Mouse (Mus musculus) G1E (cell line): ENCODE measurements around the gene Epm2a. TPM values are rescaled to one million over a fixed set of nuclear protein-coding genes. Genes with fewer than 3 reads are reported as not detected.

ENCODE experiments used
- ATAC-seq: 2 replicates; pipeline ENCODE4 v1.8.0; 2016; ENCODE audit warnings: mild to moderate bottlenecking; ENCODE audit not compliant: insufficient number of reproducible peaks, poor library complexity, low FRiP score, severe bottlenecking; ENCODE audit errors: extremely low read depth
- DNase-seq: peaks from one replicate; pipeline ENCODE4 v3.0.0; 2012; ENCODE audit warnings: low spot score
- H3K27me3 ChIP-seq: 2 replicates; pipeline ENCODE4 v1.6.1; 2012; ENCODE audit warnings: mild to moderate bottlenecking, low read length, inconsistent platforms; ENCODE audit not compliant: insufficient read depth
- H3K36me3 ChIP-seq: replicated peaks from 2 replicates; pipeline ENCODE3; 2012; ENCODE audit warnings: mild to moderate bottlenecking, inconsistent platforms
- H3K4me1 ChIP-seq: 2 replicates; pipeline ENCODE4 v1.6.1; 2012; ENCODE audit warnings: low read depth, low read length, inconsistent platforms, mixed read lengths; ENCODE audit not compliant: insufficient read depth
- H3K4me3 ChIP-seq: 2 replicates; pipeline ENCODE4 v1.5.1; 2012; ENCODE audit warnings: low read depth, mild to moderate bottlenecking, inconsistent platforms, low read length, moderate library complexity, mixed read lengths
- H3K9me3 ChIP-seq: replicated peaks from 2 replicates; pipeline ENCODE4 v1.6.1; 2012; ENCODE audit warnings: inconsistent platforms
- CTCF ChIP-seq: IDR thresholded peaks from 2 replicates; pipeline ENCODE4 v1.5.1; 2012; ENCODE audit warnings: low read depth, low read length, inconsistent platforms, mixed read lengths
- GATA1 ChIP-seq: IDR thresholded peaks from 2 replicates; pipeline ENCODE4 v1.6.1; 2012; ENCODE audit warnings: borderline replicate concordance, low read length, inconsistent platforms, mixed read lengths
- GATA2 ChIP-seq: IDR thresholded peaks from 2 replicates; pipeline ENCODE4 v1.6.1; 2012; ENCODE audit warnings: low read depth, low read length, inconsistent platforms, borderline replicate concordance
- POLR2AphosphoS5 ChIP-seq: IDR thresholded peaks from 2 replicates; pipeline ENCODE4 v1.6.1; 2012; ENCODE audit warnings: low read depth, low read length, inconsistent platforms; ENCODE audit not compliant: insufficient replicate concordance
- TAL1 ChIP-seq: conservative IDR thresholded peaks from 2 replicates; pipeline ENCODE4 v1.6.1; 2012; ENCODE audit warnings: low read depth, low read length, inconsistent platforms, mixed read lengths
- polyA plus RNA-seq: library from polyadenylated mRNA; stranded (reverse); fragments of >175 nt; gene quantifications from 2 replicates; pipeline ENCODE4 v1.2.3, GENCODE M21; 2012
- total RNA-seq, 2 experiments: library from RNA; stranded (forward) in 1 of 2; stranded (reverse) in 1 of 2; fragments of 200-1000 nt in 1 of 2; fragments of >200 nt in 1 of 2; fragmentation: Nextera tagmentation in 1 of 2; gene quantifications; 2 replicates each; pipeline ENCODE4 v1.2.3; 2014 to 2017

The Epm2a gene
- total and polyA plus RNA-seq, 3 experiments: 1.6 to 14.9 (median 4.9) TPM

DNA sequence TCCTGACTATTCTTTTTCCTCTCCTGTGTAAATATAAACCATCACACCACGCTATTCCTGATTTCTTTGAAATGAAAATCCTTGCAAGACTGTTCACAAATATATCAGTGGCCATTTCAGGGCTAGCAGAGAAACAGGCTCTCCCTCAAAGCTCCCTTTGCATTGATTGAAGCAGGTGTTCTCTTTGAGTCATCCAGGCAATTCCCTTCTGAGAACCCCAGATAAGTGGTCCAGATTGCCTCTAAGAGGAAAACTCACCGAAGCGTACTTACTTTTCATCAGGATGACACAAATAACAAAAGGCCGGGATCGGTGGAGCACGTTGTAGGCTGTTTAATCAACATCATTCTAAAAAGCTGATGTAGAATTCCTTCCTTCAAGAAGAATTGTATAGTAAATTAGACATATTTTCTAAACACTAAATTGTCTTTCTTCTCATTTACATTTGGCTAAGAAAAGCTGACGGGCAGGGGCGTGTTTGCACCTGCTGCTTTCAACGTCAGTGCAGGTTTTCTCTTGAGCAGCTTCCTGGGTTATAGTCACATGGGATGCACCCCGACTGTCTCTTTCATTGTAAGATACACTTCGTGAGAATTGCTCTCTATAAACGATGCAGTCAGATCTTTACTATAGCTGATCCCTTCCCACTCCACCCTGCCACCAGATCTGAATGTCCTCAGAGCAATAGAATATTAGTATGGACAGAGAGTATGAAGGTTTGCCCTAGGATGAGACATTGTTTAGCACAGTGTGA is 86.0 kb downstream of the Epm2a start:
- no peak for ATAC-seq
- Histone ChIP-seq H3K9me3 (no peaks in the 10 kb centered on the region), H3K27me3 (no peaks in the 10 kb centered on the region), H3K36me3 (no peaks in the 10 kb centered on the region), H3K4me3 (no peak overlapping the region), H3K4me1 (no peaks in the 10 kb centered on the region)
- no peak for DNase-seq
- TF ChIP-seq GATA1: no peak

DNA sequence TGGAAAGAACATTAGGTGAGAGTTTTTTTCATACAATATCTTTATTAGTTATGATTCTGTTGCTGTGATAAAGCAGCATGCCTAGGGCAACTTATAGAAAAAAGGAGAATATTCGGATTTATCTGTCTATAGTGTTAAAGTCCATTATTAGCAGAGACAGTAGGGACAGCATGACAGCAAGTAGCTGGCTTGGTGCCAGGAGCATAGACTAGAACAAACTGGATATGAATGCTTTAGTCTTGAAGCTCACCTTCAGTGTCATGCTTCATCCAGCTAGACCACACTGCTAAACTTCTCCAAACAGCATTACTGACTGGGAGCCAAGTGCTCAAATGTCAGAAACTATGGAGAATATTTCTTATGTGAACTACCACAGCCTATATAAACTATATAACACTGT is 93.8 kb downstream of the Epm2a start:
- no peaks in the 10 kb centered on the region for H3K4me1 ChIP-seq
- DNase-seq: no peak

DNA sequence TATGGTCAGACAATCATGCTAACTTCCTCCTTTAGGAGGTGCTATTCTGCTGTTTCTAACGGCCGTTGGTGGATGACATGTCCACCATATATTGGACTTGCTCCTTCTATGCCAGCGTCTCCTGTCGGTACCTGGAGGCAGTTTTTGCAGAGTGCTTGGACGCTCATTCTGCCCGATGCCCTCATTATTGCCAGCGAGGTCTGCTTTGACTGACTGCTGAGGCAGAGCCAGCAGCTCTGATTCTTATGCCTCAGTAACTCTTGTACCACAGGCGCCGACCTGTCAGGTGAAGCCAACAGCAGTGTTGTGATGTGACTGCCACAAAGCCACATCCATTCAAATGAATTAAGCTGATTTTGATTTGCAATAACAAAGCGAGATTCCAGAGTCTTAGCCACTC is 95.3 kb downstream of the Epm2a start:
- Histone ChIP-seq H3K36me3 (no peaks in the 10 kb centered on the region), H3K9me3 (no peaks in the 10 kb centered on the region), H3K4me1 (no peaks in the 10 kb centered on the region), H3K27me3 (0 out of 2 replicates have a peak, but pooled peaks cover 2% of the 10 kb centered on the region), H3K4me3 (no peak overlapping the region)
- DNase-seq (no peak), ATAC-seq (no peak)
- TF ChIP-seq TAL1 (no peak), CTCF (no peak), GATA1 (no peak), GATA2 (no peak), POLR2AphosphoS5 (no peak)

More for the DNA sequence above, 93.8 kb downstream of the Epm2a start:
- no peak for ATAC-seq
- Histone ChIP-seq H3K36me3 (no peaks in the 10 kb centered on the region), H3K27me3 (0 out of 2 replicates have a peak, but pooled peaks cover 2% of the 10 kb centered on the region), H3K9me3 (no peaks in the 10 kb centered on the region), H3K4me3 (no peak overlapping the region)
- TF ChIP-seq POLR2AphosphoS5 (no peak), GATA2 (no peak), CTCF (no peak), TAL1 (no peak), GATA1 (no peak)

DNA sequence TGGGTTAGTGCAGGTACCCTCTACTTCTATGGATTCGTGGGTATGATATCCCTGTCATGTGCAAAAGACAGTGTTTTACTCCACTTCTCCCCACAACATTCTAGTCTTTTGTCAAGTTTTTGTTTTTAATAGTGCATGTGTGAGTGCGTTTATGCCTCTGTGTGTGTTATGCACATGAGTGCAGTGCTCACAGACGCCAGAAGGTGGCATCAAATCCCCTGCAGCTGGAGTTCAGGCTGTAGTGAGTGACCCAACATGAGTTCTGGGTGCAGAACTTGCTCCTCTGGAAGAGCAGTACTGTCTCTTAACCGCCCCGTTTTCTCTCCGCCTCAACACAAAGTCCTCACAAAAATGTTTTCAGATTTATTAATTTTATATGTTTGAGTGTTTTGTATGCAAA is 96.1 kb downstream of the Epm2a start:
- ATAC-seq: no peak
- DNase-seq: no peak
- Histone ChIP-seq H3K9me3 (no peaks in the 10 kb centered on the region), H3K36me3 (no peaks in the 10 kb centered on the region), H3K27me3 (0 out of 2 replicates have a peak, but pooled peaks cover 2% of the 10 kb centered on the region), H3K4me1 (no peaks in the 10 kb centered on the region), H3K4me3 (no peak overlapping the region)
- no peak for TF ChIP-seq POLR2AphosphoS5
- TF ChIP-seq GATA2: no peak
- TF ChIP-seq TAL1: no peak
- TF ChIP-seq GATA1: no peak
- no peak for TF ChIP-seq CTCF

DNA sequence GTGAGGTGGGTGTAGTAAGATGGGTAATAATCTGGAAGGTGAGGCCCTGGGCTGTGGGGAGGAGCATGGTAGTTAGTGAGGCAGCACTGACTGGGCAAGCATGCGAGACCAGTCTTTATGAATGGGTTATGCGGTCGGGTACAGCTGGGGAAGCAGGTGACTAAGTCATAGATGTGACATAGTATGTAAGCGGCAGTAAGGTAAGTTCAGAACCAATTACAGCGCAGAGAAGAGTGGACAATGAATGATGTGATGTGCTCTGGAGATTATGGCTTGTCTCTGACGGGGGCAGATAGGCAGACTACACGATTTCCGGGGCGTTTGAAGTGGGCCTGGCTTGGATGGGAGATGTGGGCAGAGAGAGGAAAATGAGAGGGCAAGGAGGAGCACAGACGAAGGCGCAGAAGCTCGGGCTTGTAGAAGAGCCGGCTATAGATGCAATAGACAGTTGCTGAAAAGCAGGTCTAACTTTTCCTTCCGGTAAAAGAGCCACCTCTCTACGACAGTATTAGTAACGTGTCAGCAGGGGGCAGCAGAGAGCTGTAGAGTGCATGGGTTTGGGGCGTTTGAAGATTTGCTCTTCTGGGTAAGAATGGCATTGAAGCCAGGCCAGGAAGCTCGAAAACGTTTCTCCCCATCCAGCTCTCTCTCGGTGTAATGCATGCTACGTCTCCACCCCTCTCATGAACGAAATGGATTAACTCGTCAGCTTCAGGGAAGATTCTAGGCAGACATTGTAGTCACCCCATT is 106.5 kb downstream of the Epm2a start:
- ATAC-seq (peak; percentile 45), DNase-seq (peak; percentile 23)
- TF ChIP-seq POLR2AphosphoS5 (no peak), CTCF (peak; percentile 81)
- H3K9me3 ChIP-seq: no peaks in the 10 kb centered on the region
- H3K27me3 ChIP-seq: no peaks in the 10 kb centered on the region
- no peaks in the 10 kb centered on the region for H3K4me1 ChIP-seq
- no peaks in the 10 kb centered on the region for H3K36me3 ChIP-seq
- H3K4me3 ChIP-seq: no peak overlapping the region

DNA sequence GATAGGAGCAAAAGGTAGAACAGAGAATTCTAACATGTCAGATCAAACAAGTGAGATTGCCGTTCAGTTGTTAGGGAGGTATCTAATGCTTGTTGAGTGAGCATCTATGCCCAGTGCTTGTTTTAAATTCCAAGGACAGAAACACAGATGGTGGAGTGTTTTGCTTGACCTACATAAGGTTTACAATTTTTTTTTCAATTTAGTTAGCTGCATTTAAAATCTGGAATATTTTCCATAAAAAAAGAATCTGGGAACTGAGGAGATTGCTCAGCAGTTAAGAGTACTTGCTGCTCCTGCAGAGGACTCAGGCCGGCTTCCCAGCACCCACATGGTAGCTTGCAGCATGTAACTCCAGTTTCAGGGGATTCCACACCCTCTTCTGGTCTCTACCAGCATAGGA is 109.3 kb downstream of the Epm2a start:
- H3K4me1 ChIP-seq: no peaks in the 10 kb centered on the region
- TF ChIP-seq GATA2 (no peak), TAL1 (no peak), CTCF (no peak), GATA1 (no peak), POLR2AphosphoS5 (no peak)
- no peaks in the 10 kb centered on the region for H3K36me3 ChIP-seq
- no peak for DNase-seq
- H3K9me3 ChIP-seq: no peaks in the 10 kb centered on the region
- no peak overlapping the region for H3K4me3 ChIP-seq
- no peaks in the 10 kb centered on the region for H3K27me3 ChIP-seq
- no peak for ATAC-seq

DNA sequence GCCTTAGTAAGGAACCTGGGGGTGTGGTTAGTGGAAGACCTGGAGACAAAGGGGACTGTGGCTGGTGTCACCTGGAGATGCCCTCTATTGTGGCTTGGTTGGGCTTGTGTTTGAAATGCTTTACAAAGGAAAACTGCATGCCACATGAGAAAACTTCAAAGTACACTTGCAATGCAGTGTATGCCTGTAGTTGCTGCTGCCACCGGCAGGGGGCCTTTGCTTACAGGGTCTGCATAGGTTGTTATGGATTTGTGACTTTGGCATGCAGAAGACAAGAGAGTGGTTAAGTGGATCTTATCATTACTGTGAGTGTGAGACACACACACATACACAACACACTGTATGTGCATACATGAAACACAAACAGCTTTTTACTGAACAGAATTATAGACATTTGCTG is 114.2 kb downstream of the Epm2a start:
- Histone ChIP-seq H3K36me3 (no peaks in the 10 kb centered on the region), H3K4me3 (no peak overlapping the region), H3K9me3 (no peaks in the 10 kb centered on the region), H3K27me3 (no peaks in the 10 kb centered on the region), H3K4me1 (no peaks in the 10 kb centered on the region)
- DNase-seq (no peak), ATAC-seq (no peak)
- TF ChIP-seq POLR2AphosphoS5: no peak
- TF ChIP-seq CTCF: peak; percentile 56
